Mouse (Mus musculus): ENCODE results near the gene Kctd3. TPM values are rescaled to one million over a fixed set of nuclear protein-coding genes. Genes with fewer than 3 reads are reported as not detected.
A peak's percentile ranks its signal among the peaks of the same experiment; 100 is the strongest.

The Kctd3 gene
- polyA plus RNA-seq, 1 experiment: 19.8 TPM

- Histone ChIP-seq H3K36me3 (ENCODE audit: control insufficient read depth, insufficient read depth, low read length) (no peaks in the 10 kb centered on the region), H3K4me3 (ENCODE audit: insufficient read depth, low read depth, low read length) (no peak overlapping the region), H3K27ac (ENCODE audit: insufficient read depth, low read depth, low read length) (no peak overlapping the region), H3K4me1 (ENCODE audit: control insufficient read depth, insufficient read depth, low read length) (peaks cover 10% of the 10 kb centered on the region; the same call in 1 of the 2 replicates), H3K27me3 (replicated peaks; ENCODE audit: control insufficient read depth, insufficient read depth, low read length) (no peaks in the 10 kb centered on the region)
- no peak for DNase-seq
- WGBS: 79% methylated on average over 4 of the region's 4 CpGs
- TF ChIP-seq CTCF (conservative IDR thresholded peaks at IDR 0.05; ENCODE audit: insufficient read depth, insufficient read length, low read depth, low read length) (no peak), POLR2A (IDR thresholded peaks at IDR 0.05; ENCODE audit: low read depth, low read length) (no peak)
Observed at GRCm38 (mm10) chr1:189010671-189011070, 3.0 kb upstream of the Kctd3 start.

GRCm38 (mm10) chr1:189007980-189008324 is 311 bp upstream of the Kctd3 start:
- Histone ChIP-seq H3K27me3 (replicated peaks; ENCODE audit: control insufficient read depth, insufficient read depth, low read length) (no peaks in the 10 kb centered on the region), H3K4me1 (ENCODE audit: control insufficient read depth, insufficient read depth, low read length) (peaks cover 10% of the 10 kb centered on the region; the same call in 1 of the 2 replicates), H3K36me3 (ENCODE audit: control insufficient read depth, insufficient read depth, low read length) (no peaks in the 10 kb centered on the region), H3K27ac (ENCODE audit: insufficient read depth, low read depth, low read length) (no peak overlapping the region), H3K4me3 (ENCODE audit: insufficient read depth, low read depth, low read length) (peak overlapping the region; percentile 81; the same call in 1 of the 2 replicates)
- no peak for TF ChIP-seq CTCF (conservative IDR thresholded peaks at IDR 0.05; ENCODE audit: insufficient read depth, insufficient read length, low read depth, low read length)
- no peak for TF ChIP-seq POLR2A (IDR thresholded peaks at IDR 0.05; ENCODE audit: low read depth, low read length)
- no peak for DNase-seq
- 36% methylated on average over 7 of the region's 7 CpGs for WGBS

- H3K4me1 ChIP-seq (ENCODE audit: control insufficient read depth, insufficient read depth, low read length): peaks cover 10% of the 10 kb centered on the region; the same call in 1 of the 2 replicates
- no peak for TF ChIP-seq POLR2A (IDR thresholded peaks at IDR 0.05; ENCODE audit: low read depth, low read length)
- peak; percentile 12 for DNase-seq
- H3K27ac ChIP-seq (ENCODE audit: insufficient read depth, low read depth, low read length): no peak overlapping the region
- 1% methylated on average over 7 of the region's 7 CpGs for WGBS
- peak overlapping the region; percentile 81 for H3K4me3 ChIP-seq (ENCODE audit: insufficient read depth, low read depth, low read length)
- H3K27me3 ChIP-seq (replicated peaks; ENCODE audit: control insufficient read depth, insufficient read depth, low read length): no peaks in the 10 kb centered on the region
- no peaks in the 10 kb centered on the region for H3K36me3 ChIP-seq (ENCODE audit: control insufficient read depth, insufficient read depth, low read length)
Observed at GRCm38 (mm10) chr1:189006826-189007225, 815 bp downstream of the Kctd3 start.

GRCm38 (mm10) chr1:189006267-189006666 is 1.4 kb downstream of the Kctd3 start:
- Histone ChIP-seq H3K4me3 (ENCODE audit: insufficient read depth, low read depth, low read length) (no peak overlapping the region), H3K36me3 (ENCODE audit: control insufficient read depth, insufficient read depth, low read length) (no peaks in the 10 kb centered on the region), H3K27ac (ENCODE audit: insufficient read depth, low read depth, low read length) (no peak overlapping the region), H3K4me1 (ENCODE audit: control insufficient read depth, insufficient read depth, low read length) (peaks cover 10% of the 10 kb centered on the region; the same call in 1 of the 2 replicates), H3K27me3 (replicated peaks; ENCODE audit: control insufficient read depth, insufficient read depth, low read length) (no peaks in the 10 kb centered on the region)
- 37% methylated on average over 5 of the region's 5 CpGs for WGBS
- no peak for DNase-seq
- TF ChIP-seq POLR2A (IDR thresholded peaks at IDR 0.05; ENCODE audit: low read depth, low read length) (no peak), CTCF (conservative IDR thresholded peaks at IDR 0.05; ENCODE audit: insufficient read depth, insufficient read length, low read depth, low read length) (no peak)

GRCm38 (mm10) chr1:189004774-189005173 is 2.9 kb downstream of the Kctd3 start:
- no peak for TF ChIP-seq CTCF (conservative IDR thresholded peaks at IDR 0.05; ENCODE audit: insufficient read depth, insufficient read length, low read depth, low read length)
- no peak for TF ChIP-seq POLR2A (IDR thresholded peaks at IDR 0.05; ENCODE audit: low read depth, low read length)
- DNase-seq: no peak

GRCm38 (mm10) chr1:189001815-189002214 is 5.8 kb downstream of the Kctd3 start:
- Histone ChIP-seq H3K36me3 (ENCODE audit: control insufficient read depth, insufficient read depth, low read length) (no peaks in the 10 kb centered on the region; the same call in 1 of the 2 replicates), H3K4me3 (ENCODE audit: insufficient read depth, low read depth, low read length) (no peak overlapping the region), H3K27ac (ENCODE audit: insufficient read depth, low read depth, low read length) (no peak overlapping the region), H3K27me3 (replicated peaks; ENCODE audit: control insufficient read depth, insufficient read depth, low read length) (no peaks in the 10 kb centered on the region), H3K4me1 (ENCODE audit: control insufficient read depth, insufficient read depth, low read length) (peaks cover 11% of the 10 kb centered on the region)
- TF ChIP-seq POLR2A (IDR thresholded peaks at IDR 0.05; ENCODE audit: low read depth, low read length): no peak
- no peak for TF ChIP-seq CTCF (conservative IDR thresholded peaks at IDR 0.05; ENCODE audit: insufficient read depth, insufficient read length, low read depth, low read length)
- DNase-seq: no peak
- 90% methylated on average over 12 of the region's 12 CpGs for WGBS

More at GRCm38 (mm10) chr1:189004774-189005173, 2.9 kb downstream of the Kctd3 start:
- H3K4me3 ChIP-seq (ENCODE audit: insufficient read depth, low read depth, low read length): no peak overlapping the region
- no peak overlapping the region for H3K27ac ChIP-seq (ENCODE audit: insufficient read depth, low read depth, low read length)
- peaks cover 12% of the 10 kb centered on the region for H3K4me1 ChIP-seq (ENCODE audit: control insufficient read depth, insufficient read depth, low read length)
- 100% methylated on average over 1 of the region's 1 CpGs for WGBS
- H3K36me3 ChIP-seq (ENCODE audit: control insufficient read depth, insufficient read depth, low read length): no peaks in the 10 kb centered on the region
- H3K27me3 ChIP-seq (replicated peaks; ENCODE audit: control insufficient read depth, insufficient read depth, low read length): no peaks in the 10 kb centered on the region

GRCm38 (mm10) chr1:188999981-189000380 is 7.7 kb downstream of the Kctd3 start:
- WGBS: 69% methylated on average over 10 of the region's 10 CpGs
- TF ChIP-seq CTCF (conservative IDR thresholded peaks at IDR 0.05; ENCODE audit: insufficient read depth, insufficient read length, low read depth, low read length) (no peak), POLR2A (IDR thresholded peaks at IDR 0.05; ENCODE audit: low read depth, low read length) (no peak)
- no peak for DNase-seq

More at GRCm38 (mm10) chr1:188999981-189000380, 7.7 kb downstream of the Kctd3 start:
- no peaks in the 10 kb centered on the region; the same call in 1 of the 2 replicates for H3K36me3 ChIP-seq (ENCODE audit: control insufficient read depth, insufficient read depth, low read length)
- no peak overlapping the region for H3K4me3 ChIP-seq (ENCODE audit: insufficient read depth, low read depth, low read length)
- peaks cover 3% of the 10 kb centered on the region for H3K4me1 ChIP-seq (ENCODE audit: control insufficient read depth, insufficient read depth, low read length)
- H3K27me3 ChIP-seq (replicated peaks; ENCODE audit: control insufficient read depth, insufficient read depth, low read length): no peaks in the 10 kb centered on the region
- H3K27ac ChIP-seq (ENCODE audit: insufficient read depth, low read depth, low read length): no peak overlapping the region

Measured in kidney, adult 2 months (tissue).